Mouse (Mus musculus) midbrain, embryonic 11.5 days (tissue): Measurements from ENCODE around the gene Klrg1. TPM values are rescaled to one million over a fixed set of nuclear protein-coding genes. Genes with fewer than 3 reads are reported as not detected.

Source experiments
- ATAC-seq: fragments of 200-750 bp; cut with Nextera tagmentation; 2 replicates; pipeline ENCODE4 v1.8.0; 2017; ENCODE audit warnings: moderate TSS enrichment, moderate library complexity; ENCODE audit not compliant: low FRiP score
- DNase-seq: peaks from one replicate; pipeline ENCODE4 v3.0.0; 2015; ENCODE audit warnings: low spot score; ENCODE audit errors: missing footprints
- H3K27ac ChIP-seq: fragments of 300-500 bp; sonication (generic); 2 replicates; pipeline ENCODE4 v1.5.1; 2014; ENCODE audit warnings: low read depth, low read length
- H3K27me3 ChIP-seq: fragments of 300-500 bp; sonication (generic); 2 replicates; pipeline ENCODE4 v1.6.1; 2014; ENCODE audit warnings: mild to moderate bottlenecking, low read length, moderate library complexity, mixed read lengths; ENCODE audit not compliant: control insufficient read depth, insufficient read depth
- H3K36me3 ChIP-seq: fragments of 300-500 bp; sonication (generic); 2 replicates; pipeline ENCODE4 v1.6.1; 2014; ENCODE audit warnings: mild to moderate bottlenecking, low read length, moderate library complexity, mixed read lengths; ENCODE audit not compliant: control insufficient read depth, insufficient read depth
- H3K4me1 ChIP-seq: fragments of 300-500 bp; sonication (generic); 2 replicates; pipeline ENCODE4 v1.6.1; 2014; ENCODE audit warnings: low read length; ENCODE audit not compliant: control insufficient read depth, insufficient read depth
- H3K4me2 ChIP-seq: fragments of 300-500 bp; sonication (generic); 2 replicates; pipeline ENCODE4 v1.6.1; 2014; ENCODE audit warnings: mild to moderate bottlenecking, moderate library complexity
- H3K4me3 ChIP-seq: fragments of 300-500 bp; sonication (generic); 2 replicates; pipeline ENCODE4 v1.5.1; 2014; ENCODE audit warnings: low read depth, low read length
- H3K9ac ChIP-seq: fragments of 300-500 bp; sonication (generic); 2 replicates; pipeline ENCODE4 v1.6.1; 2014; ENCODE audit warnings: low read length
- H3K9me3 ChIP-seq: fragments of 300-500 bp; sonication (generic); 2 replicates; pipeline ENCODE4 v1.6.1; 2016; ENCODE audit warnings: low read length; ENCODE audit not compliant: control insufficient read depth
- WGBS: fragments of 180-500 bp; shearing (Covaris S2); extraction: QIAGEN DNeasy Blood & Tissue Kit; methylation state at CpG from one replicate; pipeline ENCODE4 v1.1.7; 2014; 5-methylcytosine and 5-hydroxymethylcytosine counted together
- polyA plus RNA-seq: library from polyadenylated mRNA; unstranded; fragments of >200 nt; fragmentation: Nextera tagmentation; extraction: Ambion mirVana; gene quantifications from 2 replicates; pipeline ENCODE4 v1.2.1, GENCODE M21; 2014

The Klrg1 gene
- polyA plus RNA-seq = 0.11 and 0.31 TPM in 2 replicates

- no peaks in the 10 kb centered on the region for H3K36me3 ChIP-seq
- no peak within 1 kb of the TSS for H3K4me2 ChIP-seq
- H3K4me3 ChIP-seq = no peak within 1 kb of the TSS
- no peak within 1 kb of the TSS for H3K9ac ChIP-seq
- H3K4me1 ChIP-seq = no peaks in the 10 kb centered on the region
- no peak for DNase-seq
- H3K27ac ChIP-seq = no peak within 1 kb of the TSS
- WGBS = 83% methylated on average over 6 of the region's 6 CpGs
- no peaks in the 10 kb centered on the region for H3K9me3 ChIP-seq
- ATAC-seq = no peak
- no peaks in the 10 kb centered on the region for H3K27me3 ChIP-seq
These were observed at the start of gene Klrg1 for GRCm38 (mm10) chr6:122282782-122283181. TSS of gene Klrg1 (minus strand) at chr6:122282882.

GRCm38 (mm10) chr6:122325361-122325975 lies 42.8 kb upstream of the Klrg1 start:
- H3K27me3 ChIP-seq = no peaks in the 10 kb centered on the region
- H3K9ac ChIP-seq = no peak overlapping the region
- ATAC-seq (no peak), DNase-seq (peak; percentile 59)
- no peak overlapping the region for H3K4me3 ChIP-seq
- H3K4me1 ChIP-seq = no peaks in the 10 kb centered on the region
- peaks cover 22% of the 10 kb centered on the region for H3K36me3 ChIP-seq
- H3K4me2 ChIP-seq = no peak overlapping the region
- H3K9me3 ChIP-seq = no peaks in the 10 kb centered on the region
- WGBS = 95% methylated on average over 6 of the region's 6 CpGs
- H3K27ac ChIP-seq = no peak overlapping the region

GRCm38 (mm10) chr6:122318726-122319125 lies 36.0 kb upstream of the Klrg1 start:
- WGBS = 94% methylated on average over 1 of the region's 1 CpGs
- no peak overlapping the region for H3K4me2 ChIP-seq

GRCm38 (mm10) chr6:122310187-122310820 lies 27.6 kb upstream of the Klrg1 start:
- H3K9ac ChIP-seq = 0 out of 2 replicates have a peak overlapping the region, but pooled peaks have one; percentile 84
- H3K4me1 ChIP-seq = peaks cover 17% of the 10 kb centered on the region
- peak overlapping the region; percentile 63 for H3K4me2 ChIP-seq
- DNase-seq (no peak), ATAC-seq (no peak)
- no peak overlapping the region; the same call in 1 of the 2 replicates for H3K4me3 ChIP-seq
- H3K36me3 ChIP-seq = peaks cover 5% of the 10 kb centered on the region; the same call in 1 of the 2 replicates
- H3K27me3 ChIP-seq = no peaks in the 10 kb centered on the region
- WGBS = 79% methylated on average over 5 of the region's 5 CpGs
- H3K27ac ChIP-seq = no peak overlapping the region
- no peaks in the 10 kb centered on the region for H3K9me3 ChIP-seq

More at GRCm38 (mm10) chr6:122318726-122319125, 36.0 kb upstream of the Klrg1 start:
- no peak overlapping the region for H3K27ac ChIP-seq
- no peaks in the 10 kb centered on the region for H3K4me1 ChIP-seq
- no peak overlapping the region for H3K9ac ChIP-seq
- no peaks in the 10 kb centered on the region for H3K27me3 ChIP-seq
- peaks cover 32% of the 10 kb centered on the region for H3K36me3 ChIP-seq
- no peaks in the 10 kb centered on the region for H3K9me3 ChIP-seq
- H3K4me3 ChIP-seq = no peak overlapping the region
- ATAC-seq (no peak), DNase-seq (peak; percentile 80)

- no peak for ATAC-seq
- Histone ChIP-seq H3K9me3 (no peaks in the 10 kb centered on the region), H3K9ac (peak overlapping the region; percentile 84), H3K27ac (no peak overlapping the region), H3K36me3 (peaks cover 5% of the 10 kb centered on the region; the same call in 1 of the 2 replicates), H3K27me3 (no peaks in the 10 kb centered on the region), H3K4me1 (peaks cover 17% of the 10 kb centered on the region), H3K4me3 (peak overlapping the region; percentile 70), H3K4me2 (peak overlapping the region; percentile 63)
- no peak for DNase-seq
- WGBS = 16% methylated on average over 11 of the region's 11 CpGs
These were observed 26.8 kb upstream of the Klrg1 start for GRCm38 (mm10) chr6:122309446-122309960.

GRCm38 (mm10) chr6:122308505-122309393 lies 26.1 kb upstream of the Klrg1 start, which contains the start of gene M6pr:
TSS of gene M6pr (plus strand) at chr6:122308720.
- H3K36me3 ChIP-seq = 0 out of 2 replicates have a peak, but pooled peaks cover 2% of the 10 kb centered on the region
- 0 out of 2 replicates have a peak within 1 kb of the TSS, but pooled peaks have one; percentile 31 for H3K27ac ChIP-seq
- H3K4me3 ChIP-seq = peak within 1 kb of the TSS; percentile 70
- H3K4me1 ChIP-seq = peaks cover 17% of the 10 kb centered on the region
- WGBS = under 1% methylated on average over 49 of the region's 49 CpGs
- no peaks in the 10 kb centered on the region for H3K27me3 ChIP-seq
- no peaks in the 10 kb centered on the region for H3K9me3 ChIP-seq
- peak; percentile 98 for ATAC-seq
- peak within 1 kb of the TSS; percentile 84 for H3K9ac ChIP-seq
- peak; percentile 99 for DNase-seq
- peak within 1 kb of the TSS; percentile 63 for H3K4me2 ChIP-seq

- Histone ChIP-seq H3K4me2 (no peak overlapping the region), H3K4me3 (no peak overlapping the region; the same call in 1 of the 2 replicates), H3K27me3 (no peaks in the 10 kb centered on the region), H3K36me3 (no peaks in the 10 kb centered on the region), H3K27ac (no peak overlapping the region), H3K9ac (no peak overlapping the region), H3K9me3 (no peaks in the 10 kb centered on the region), H3K4me1 (peaks cover 17% of the 10 kb centered on the region)
- WGBS = 72% methylated on average over 6 of the region's 6 CpGs
- ATAC-seq (no peak), DNase-seq (no peak)
These were observed 25.4 kb upstream of the Klrg1 start for GRCm38 (mm10) chr6:122308136-122308504.

- no peaks in the 10 kb centered on the region for H3K9me3 ChIP-seq
- DNase-seq = no peak
- H3K4me2 ChIP-seq = no peak overlapping the region
- H3K4me1 ChIP-seq = peaks cover 17% of the 10 kb centered on the region
- H3K27me3 ChIP-seq = no peaks in the 10 kb centered on the region
- no peak overlapping the region for H3K9ac ChIP-seq
- H3K4me3 ChIP-seq = no peak overlapping the region
- 85% methylated on average over 4 of the region's 4 CpGs for WGBS
- ATAC-seq = no peak
- H3K27ac ChIP-seq = no peak overlapping the region
- H3K36me3 ChIP-seq = no peaks in the 10 kb centered on the region
These were observed 24.0 kb upstream of the Klrg1 start for GRCm38 (mm10) chr6:122306707-122307106.
